Mouse (Mus musculus) CD4-positive, CD25-positive, alpha-beta regulatory T cell, adult 4 months (primary cell): ENCODE measurements at regions not wholly inside any gene's neighbourhood (a gene's known extent, or its start where the extent isn't known, plus 50 kb on each side); places are given as distances from the start of the nearest gene placed in this dataset.
A peak's percentile ranks its signal among the peaks of the same experiment; 100 is the strongest.

ENCODE experiments used
- ATAC-seq: one replicate; pipeline ENCODE4 v1.8.0; 2017

DNA sequence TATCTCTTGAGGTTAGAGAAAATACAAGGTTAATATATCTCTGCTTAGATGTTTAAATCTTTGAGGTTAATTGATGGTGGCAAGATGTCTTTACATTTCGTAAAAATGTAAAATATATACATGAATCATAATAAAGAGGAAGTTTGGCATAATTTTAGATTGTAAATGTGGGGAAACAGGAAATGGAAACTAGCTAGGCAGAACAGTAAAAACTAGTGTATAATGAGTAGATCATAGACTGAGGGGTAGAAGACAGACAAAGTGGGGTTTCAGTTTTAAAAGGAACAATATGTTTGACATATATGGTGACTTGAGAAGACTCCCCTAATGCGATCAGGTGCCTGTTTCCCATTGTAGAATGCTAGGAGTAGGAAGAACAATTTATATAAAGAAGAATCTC is 519.3 kb downstream of the Lmo4 start:
- ATAC-seq = no peak

DNA sequence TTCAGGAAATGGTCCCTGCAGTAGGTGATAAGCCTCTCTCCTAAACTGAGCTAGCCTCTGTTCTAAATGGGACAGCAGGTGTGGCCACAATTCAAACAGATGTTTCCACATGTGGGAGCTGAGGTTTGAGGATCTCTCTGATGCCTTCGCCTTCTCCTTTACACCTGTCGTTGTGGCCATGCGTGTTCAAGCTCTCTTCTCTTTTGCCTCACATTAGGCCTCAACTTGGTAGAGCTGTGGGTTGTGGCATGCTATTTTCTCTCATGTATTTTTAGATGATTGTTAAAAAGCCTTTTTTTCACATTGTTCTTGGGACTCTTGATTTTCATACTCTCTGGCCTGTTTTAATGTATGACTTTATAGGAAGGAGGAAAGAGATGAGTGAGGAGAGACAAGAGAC is 526.8 kb downstream of the Lmo4 start:
- no peak for ATAC-seq

DNA sequence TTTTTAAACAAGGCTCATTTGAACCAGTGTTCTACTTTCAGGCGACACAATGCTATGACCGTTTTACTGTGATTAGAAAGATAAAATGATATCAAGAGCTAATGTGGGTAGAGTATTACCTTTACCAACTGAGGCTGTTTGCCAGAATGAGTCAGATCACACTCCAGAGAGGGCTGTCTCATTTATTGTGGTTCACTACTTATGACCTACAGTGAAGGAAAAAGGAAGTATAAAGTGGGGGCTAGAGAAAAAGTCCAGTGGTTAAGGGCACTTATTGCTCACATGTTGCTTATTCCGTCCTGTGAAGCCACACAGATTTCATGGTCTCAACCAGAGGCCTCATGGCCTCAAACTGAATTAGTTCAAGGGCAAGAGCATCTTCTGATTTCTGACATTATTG is 530.2 kb downstream of the Lmo4 start:
- ATAC-seq = no peak

DNA sequence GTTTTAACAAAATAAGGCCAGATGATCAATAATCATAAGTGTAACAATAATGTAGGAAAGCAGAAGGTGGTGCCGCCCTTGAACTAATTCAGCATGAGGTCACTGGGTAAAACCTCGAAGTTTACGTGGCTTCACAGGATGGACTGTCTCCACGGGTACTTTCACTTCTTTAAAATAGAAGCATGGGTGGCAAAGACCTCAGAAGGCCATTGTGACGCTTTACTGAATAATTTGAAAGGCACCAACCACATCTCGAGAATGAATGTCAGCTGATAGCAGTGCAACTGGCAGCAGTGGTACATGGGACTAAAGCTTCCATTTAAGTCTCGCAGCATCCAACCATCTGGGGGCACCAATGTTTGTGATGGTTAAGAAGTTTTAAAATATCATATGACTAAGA is 530.6 kb downstream of the Lmo4 start:
- ATAC-seq = no peak

DNA sequence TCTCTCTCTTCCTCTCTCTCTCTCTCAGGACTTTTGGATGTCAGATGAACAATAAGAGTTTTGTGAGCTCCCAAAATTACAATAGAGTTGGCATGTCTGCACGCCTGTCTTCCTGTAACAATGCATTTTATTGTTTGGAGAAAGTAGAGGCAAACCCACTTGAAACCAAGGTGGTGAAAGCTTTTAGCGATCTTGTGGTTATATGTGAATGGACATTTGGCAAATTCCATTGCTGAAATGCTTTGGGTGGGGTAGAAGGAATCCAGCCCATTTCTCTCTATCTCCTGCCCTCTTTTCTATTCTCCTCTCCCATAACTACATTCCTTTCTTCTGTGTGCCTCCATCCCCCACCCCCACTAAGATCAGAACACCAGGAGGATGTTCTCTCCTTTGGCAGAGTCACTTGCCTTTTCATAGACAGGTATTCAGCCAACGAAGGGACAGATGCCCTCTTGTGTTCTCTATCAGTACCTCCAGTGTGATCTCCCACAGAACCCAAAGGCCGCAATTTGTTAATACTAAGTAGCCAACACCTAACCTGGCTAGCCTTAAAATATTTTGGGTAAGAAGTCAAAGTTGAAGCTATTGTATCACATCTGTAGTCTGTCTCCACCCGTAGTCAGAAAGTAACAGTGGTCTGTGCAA is 542.9 kb downstream of the Lmo4 start:
- no peak for ATAC-seq

DNA sequence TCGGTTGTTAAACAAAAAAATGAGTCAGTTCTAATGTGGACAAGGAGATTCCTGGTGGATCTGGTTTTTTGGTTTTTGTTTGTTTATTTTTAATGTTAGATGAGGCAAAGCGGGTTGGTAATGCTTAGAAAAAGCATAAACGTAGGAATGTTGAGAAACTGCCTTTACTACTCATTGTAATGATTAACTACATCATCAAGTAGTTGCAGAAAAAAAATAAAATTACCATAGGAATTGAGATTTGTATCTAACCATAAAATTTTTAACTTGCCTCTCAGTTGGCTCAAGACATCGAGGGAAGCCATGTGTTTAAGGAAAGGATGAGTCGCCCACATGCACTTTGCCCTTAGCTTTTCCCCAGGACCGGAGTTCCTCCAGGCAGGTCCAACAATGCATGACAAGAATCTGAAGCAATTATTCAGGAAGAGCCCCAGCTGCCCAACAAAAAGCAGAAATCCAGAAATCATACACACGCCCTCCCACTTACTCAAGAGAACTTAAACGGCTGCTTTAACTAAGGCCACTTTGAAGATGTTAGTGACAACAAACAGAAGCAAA is 545.5 kb downstream of the Lmo4 start:
- ATAC-seq = no peak

DNA sequence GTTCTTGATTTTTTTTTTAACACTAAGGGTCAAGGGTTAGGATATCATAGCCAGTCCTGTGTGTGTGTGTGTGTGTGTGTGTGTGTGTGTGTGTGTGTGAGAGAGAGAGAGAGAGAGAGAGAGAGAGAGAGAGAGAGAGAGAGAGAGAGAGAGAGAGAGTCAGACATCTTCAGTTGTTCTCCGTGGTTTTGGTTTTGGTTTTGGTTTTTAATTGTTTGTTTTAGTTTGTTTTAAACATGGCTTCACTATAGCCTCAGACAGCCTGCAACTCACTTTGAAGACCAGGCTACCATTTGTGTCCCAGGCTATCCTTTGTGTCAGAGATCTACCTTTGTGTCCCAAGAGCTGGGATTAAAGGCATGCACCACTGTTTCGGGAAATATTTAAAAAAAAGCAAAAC is 557.8 kb downstream of the Lmo4 start:
- ATAC-seq = peak; percentile 59

DNA sequence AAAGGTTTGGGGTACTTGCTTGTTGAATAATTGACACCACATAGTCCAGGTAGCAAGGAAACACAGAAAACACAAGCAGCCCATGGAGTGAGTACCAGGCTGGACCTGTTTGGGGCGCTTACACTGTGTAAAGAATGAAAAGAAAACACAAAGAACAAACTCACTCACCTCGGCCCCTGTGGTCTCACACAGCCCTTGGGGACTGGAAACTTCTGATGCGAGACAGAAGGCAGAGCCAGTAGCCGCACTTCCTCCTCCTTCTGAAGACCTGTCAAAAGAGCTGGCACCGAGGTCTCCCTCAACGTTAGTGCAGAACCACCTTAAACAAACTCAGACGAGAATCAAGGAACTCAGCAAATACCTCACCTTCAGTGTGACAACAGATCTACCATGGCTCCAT is 558.2 kb downstream of the Lmo4 start:
- ATAC-seq = peak; percentile 76

DNA sequence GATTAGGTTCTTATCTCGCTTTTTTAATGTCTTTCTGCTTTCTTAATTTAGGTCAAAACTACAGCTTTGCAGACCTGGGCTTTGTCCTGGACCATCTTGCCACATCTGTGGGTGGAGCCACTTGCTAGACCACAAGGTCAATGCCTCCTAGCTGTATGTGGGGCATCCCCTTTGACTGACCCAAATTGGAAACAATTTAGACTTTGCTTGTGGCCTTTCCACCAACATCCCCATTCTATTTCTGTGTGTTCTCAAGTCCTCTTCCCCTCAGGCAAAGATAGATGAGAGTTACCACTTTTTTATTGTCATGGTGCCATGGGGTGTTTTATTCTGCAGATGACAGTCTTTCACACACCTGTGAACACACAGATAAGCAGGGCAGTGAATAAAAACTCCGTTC is 572.0 kb downstream of the Lmo4 start:
- ATAC-seq = no peak

DNA sequence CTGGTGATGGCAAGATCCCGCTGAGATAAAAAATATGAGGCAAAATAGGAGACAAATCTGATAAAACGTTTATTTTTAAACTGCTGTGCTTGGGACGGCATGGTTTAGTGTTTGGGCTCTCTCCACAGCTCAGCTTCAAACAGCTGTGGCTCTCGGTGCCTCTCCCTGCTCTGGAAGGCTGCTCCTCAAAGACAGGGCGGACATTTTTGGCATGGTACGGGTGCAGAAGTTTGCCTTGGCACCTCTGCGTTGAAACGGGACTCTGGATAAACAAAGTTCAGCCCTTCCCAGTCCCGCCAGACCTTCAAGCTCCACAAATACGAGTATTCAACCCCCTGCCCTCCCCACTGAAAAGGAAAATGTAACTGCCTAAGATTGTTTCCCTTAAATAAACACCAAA is 573.8 kb downstream of the Lmo4 start:
- ATAC-seq = no peak

DNA sequence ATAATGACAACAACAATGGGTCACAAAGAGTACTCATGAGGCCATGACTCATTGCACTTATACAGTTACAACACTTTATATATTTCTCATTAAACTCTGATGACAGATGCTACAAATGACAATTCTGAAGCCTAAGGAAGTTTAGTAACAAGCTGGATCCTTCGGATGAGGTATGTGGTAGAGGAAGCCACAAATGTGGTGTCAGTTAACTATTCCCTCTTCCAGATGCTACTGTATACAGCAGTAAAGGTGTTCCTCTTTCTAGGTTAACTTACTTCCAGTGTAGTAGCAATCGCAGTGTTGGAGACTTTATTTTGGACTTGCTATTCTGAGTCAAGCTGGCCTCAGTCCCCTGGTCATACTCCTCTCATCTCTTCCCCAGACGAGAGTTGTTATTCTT is 580.1 kb downstream of the Lmo4 start:
- no peak for ATAC-seq

DNA sequence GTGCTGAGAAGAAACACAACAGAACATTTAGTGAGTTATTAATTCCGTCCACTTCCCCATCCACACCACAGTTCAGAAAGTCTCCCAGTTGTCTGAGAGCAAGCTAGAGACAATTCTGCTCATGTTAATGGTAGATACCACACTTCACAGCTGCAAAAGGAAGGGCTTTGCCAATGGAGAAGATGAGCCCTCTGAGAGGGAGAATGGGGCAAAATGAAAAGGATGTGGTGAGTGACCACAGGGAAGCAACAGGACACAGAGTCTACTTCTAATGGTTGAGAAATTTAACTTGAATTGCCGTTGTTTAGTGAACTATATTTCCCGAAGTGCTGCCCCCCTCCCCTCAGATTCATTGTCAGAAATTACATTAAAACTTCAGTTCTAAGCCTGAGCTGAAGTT is 582.7 kb downstream of the Lmo4 start:
- ATAC-seq = no peak

DNA sequence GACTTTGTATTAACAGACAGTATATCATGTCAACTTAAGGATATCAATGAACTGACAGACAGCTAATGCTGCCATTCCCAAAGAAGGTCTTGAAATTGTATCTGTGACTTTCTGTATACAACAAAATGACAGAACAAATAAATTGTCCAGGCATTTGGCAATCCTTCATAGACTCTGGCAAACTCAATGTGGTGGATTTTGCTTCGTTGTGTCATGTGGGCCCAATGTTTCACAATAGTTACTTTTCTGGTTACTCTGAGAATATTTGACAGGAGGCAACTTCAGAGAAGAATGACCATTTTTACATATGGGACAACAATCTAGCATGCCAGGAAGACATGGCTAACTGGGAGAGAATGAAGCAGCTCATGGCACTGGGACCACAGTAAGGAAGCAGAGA is 585.9 kb downstream of the Lmo4 start:
- ATAC-seq = no peak

DNA sequence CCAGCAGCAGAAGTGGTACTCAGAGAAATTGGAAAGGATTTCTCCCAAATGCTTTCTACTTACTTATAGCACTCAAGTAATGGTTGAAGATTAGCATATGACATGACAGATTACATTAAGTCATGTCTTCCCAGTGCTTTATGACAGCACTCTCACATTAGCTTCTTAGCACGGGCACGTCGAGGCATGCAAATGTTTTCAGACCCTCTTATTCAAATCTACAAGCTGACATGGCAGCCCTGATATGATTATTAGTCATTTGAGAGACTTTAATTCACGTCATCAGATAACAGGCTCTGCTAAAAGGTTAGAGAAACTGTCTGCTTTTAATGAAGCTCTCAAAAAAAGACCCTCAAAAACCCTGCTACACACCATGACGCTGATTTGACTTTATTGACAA is 590.1 kb downstream of the Lmo4 start:
- ATAC-seq = no peak

DNA sequence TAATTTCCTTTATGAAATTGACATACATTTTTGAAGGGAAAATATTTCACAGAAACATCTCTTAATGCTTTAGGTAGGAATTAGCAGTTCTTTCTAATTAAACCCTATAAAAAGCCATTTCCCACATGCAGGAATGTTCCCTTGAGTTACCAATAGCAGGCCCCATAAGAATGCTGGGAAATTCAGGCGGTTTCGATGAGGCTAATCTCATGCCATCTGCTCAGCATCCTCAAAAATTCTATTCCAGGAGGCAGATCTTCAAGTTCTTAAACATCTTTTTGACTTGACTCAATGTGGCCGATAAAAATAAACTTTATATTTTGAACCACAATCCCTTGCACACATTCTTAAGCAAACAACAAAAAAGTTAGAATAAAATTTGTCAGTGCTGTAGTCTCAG is 591.0 kb downstream of the Lmo4 start:
- no peak for ATAC-seq

DNA sequence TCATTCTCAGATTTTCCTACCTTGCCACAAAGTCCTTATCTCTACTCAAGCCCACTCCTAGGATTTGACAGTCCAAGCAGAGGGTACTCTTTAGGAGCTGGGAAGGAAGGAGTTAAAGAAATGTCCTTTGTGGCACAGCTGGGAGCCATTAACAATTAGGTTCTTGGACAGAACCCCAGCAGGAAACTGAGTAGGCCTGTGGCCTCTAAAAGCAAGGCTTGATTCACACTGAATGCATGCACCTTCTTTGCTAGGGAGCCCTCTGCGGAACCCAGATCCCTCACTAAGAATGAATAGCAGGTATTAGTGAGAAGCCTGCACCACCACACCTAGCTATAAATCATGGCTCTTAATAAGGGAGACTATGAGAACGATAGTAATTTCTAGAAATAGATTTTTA is 595.3 kb downstream of the Lmo4 start:
- no peak for ATAC-seq

DNA sequence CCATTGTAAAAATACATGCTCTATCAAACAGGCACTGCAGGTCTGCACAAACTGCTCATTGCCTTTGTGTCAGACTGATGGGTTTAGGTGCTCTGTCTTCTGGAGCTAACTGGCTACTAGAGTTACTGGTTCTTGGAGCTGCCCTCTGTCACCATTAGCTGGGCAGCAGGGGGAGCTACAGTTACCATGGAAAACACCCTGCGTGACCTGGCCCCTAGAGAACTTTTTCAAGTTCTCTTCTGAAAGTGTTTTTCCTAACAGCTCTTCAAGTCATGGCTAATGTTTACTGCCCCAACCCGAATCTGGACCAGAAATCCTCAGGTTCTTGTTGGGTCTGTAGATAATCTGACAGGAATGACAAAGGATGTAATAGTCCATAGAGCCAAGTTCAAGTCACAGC is 605.9 kb downstream of the Lmo4 start:
- no peak for ATAC-seq

DNA sequence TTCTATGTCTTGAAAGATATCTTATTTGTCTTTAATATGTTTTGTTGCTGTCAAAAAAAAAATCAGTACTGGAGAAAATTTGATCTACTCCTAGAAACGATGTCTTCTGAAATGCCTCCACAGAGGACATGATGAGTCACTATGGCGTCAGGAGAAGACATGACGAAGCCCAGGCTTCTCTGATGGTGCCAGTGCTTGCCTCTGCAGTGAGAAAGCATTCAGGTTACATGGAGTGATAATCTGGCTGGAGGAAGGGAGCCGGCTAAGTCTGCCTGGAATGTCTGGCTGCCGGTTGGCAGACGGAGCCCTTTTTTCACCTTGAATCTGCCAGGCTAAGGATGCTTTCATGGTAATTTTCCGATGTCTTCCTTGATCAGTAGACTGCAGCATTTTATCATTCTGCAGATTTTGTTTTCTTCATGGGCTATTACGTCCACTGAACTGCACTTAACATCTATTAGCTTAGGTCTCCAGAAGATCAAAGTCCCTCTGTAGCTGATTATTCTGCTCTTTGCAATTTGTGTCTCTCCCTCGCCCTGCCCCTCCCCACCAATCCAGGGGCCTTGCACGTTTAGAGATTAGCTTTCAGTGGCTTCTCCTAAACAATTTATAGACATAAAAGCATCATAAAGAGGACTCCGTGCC is 607.9 kb downstream of the Lmo4 start:
- no peak for ATAC-seq

DNA sequence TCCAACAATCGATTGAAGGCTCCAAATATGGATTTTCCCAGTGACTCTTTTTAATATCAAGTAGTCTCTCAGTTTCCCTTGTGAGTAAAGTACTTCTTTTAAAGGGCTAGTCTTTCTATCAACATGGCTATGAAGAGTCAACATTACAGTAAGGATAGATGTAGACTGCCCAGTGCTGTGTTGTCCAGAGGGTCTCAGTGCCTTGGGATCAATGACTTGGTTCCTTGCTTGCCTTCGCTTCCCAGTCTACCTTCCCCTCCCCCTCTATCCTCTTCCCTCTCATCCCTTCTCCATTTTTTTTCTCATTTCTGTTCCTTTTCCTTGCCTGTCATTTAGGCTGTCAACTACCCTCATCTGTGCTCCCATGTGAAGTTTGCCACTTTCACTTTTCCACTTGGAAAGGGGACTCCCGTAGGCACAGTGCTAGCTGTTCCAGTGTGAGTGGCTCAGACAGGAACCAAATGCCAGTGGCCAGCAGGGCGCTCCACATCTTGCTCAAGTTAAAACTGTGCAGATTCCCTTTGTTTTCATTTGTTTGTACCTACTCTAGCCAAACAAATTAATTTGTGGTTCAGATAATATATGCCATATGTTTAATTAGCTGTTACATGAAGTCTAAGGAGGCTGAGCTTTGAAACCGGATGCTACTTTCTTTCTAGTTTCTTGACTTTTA is 608.9 kb downstream of the Lmo4 start:
- ATAC-seq = no peak

DNA sequence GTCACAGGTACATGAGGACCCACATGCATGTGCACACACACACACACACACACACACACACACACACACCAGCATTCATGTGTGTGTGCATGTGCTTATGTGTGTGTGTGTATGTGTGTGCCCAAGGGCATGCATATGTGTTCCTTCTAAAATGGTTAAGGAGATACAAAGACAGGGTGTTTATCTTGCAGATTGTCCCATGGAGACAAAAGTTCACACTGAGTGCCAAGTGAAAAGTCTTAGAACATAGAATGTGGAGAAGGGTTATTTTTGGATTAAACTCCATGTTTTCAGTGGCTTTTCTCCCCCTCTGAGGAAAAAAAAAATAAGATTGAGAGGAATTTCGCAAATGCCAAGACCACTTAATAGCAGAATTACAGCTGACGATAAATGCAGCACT is 609.9 kb downstream of the Lmo4 start:
- ATAC-seq = no peak

DNA sequence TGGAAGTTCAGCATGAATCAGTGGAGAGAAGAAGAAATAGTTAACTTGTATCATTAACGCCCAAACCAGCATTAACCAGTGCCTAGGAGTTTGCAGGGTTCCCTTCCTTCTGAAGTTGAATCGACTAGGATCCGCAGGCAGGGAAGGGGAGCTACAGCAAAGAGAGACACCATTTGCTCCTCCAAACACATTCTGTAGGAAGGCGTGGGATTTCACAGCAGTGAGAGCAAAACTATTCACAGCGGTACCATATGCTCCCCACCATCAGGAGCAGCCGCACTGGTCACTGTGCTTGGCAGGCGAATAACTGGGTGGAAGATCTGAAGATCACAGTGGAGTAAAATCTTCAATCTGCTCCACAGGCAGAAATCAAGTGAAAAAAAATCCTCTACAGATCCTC is 610.3 kb downstream of the Lmo4 start:
- ATAC-seq = no peak

DNA sequence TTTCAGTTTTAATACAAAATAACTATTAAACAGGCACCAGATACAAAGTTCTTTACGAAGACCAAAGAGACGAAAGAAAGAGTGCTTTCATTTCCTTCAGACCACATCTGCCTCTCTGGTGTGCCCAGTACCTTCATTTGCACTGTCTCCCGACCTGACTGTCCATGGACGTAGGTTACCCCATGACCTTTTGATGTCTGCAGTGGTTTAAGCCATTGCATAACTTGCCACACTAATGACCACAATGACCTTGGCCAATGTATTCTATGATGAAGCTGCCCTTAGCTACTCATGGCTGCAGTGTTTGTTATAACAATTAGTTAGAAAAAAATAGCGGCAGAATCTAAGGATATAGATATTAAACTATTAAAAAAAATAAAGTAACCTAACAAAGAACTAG is 618.4 kb downstream of the Lmo4 start:
- ATAC-seq = no peak

DNA sequence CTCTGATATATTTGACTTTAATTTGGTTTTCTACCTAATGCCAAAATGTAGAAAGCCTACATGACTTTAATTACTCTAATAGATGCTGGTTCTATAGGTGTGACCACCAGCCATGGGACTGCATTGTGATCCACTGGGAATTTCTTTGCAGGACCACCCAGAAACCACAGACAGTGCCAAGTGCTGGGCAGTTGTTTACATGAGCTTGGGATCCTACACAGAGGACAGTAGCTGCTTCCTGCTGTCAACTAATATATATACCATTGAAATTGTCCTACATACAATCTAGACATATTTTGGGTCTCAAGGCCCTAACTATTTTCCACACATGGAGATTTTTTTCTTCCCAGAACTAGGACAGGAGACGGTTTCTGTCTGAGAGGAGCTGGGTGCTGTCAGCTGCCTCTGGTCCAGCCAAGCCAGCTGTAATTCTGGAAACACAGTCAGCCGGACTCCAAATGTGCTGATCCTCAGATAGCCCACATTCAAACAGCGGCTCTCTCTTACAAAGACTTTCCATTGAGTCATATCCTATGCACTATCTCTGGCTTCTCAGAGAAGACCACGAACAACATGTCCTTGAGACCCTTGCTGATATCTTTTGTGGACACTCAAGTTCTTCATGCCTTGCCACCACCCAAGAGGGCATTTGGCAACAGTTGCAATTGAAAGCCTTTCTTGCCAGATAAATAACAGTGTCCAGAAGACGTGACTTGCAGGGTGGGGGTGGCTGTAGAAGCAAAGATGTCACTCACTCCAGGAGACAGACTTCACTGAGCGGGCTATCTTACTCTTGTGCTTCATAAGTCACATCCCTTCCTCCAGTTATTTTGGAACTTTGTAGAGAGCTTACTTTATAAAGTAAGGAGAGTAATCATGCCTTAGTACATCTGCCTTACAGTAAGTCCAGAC is 620.1 kb downstream of the Lmo4 start:
- ATAC-seq = no peak
